Mouse (Mus musculus): Measurements from ENCODE around the gene Wif1.

The Wif1 gene

GRCm38 (mm10) chr10:121033826-121034568 lies at the start of gene Wif1:
Gene Wif1, plus strand, starts transcription at chr10:121033960.
- peak; percentile 51 for DNase-seq

GRCm38 (mm10) chr10:121002135-121002534 lies 31.6 kb upstream of the Wif1 start:
- no peak for DNase-seq

- DNase-seq, result no peak
These were observed 22.3 kb upstream of the Wif1 start for GRCm38 (mm10) chr10:121011496-121011895.

GRCm38 (mm10) chr10:121016291-121016690 lies 17.5 kb upstream of the Wif1 start:
- DNase-seq, result no peak

- no peak for DNase-seq
These were observed 16.9 kb upstream of the Wif1 start for GRCm38 (mm10) chr10:121016711-121017503.

- DNase-seq, result no peak
These were observed 10.8 kb upstream of the Wif1 start for GRCm38 (mm10) chr10:121022951-121023350.

- no peak for DNase-seq
These were observed 2.0 kb upstream of the Wif1 start for GRCm38 (mm10) chr10:121031802-121032201.

GRCm38 (mm10) chr10:121033128-121033791 lies 500 bp upstream of the Wif1 start:
- peak; percentile 69 for DNase-seq

- no peak for DNase-seq
These were observed 798 bp downstream of the Wif1 start for GRCm38 (mm10) chr10:121034569-121034947.

- no peak for DNase-seq
These were observed 5.0 kb downstream of the Wif1 start for GRCm38 (mm10) chr10:121038556-121039284.

GRCm38 (mm10) chr10:121040911-121041310 lies 7.2 kb downstream of the Wif1 start:
- no peak for DNase-seq

- DNase-seq, result no peak
These were observed 13.7 kb downstream of the Wif1 start for GRCm38 (mm10) chr10:121047440-121047839.

- no peak for DNase-seq
These were observed 18.3 kb downstream of the Wif1 start for GRCm38 (mm10) chr10:121052076-121052475.

GRCm38 (mm10) chr10:121055452-121056188 lies 21.9 kb downstream of the Wif1 start:
- peak; percentile 46 for DNase-seq

GRCm38 (mm10) chr10:121056823-121057222 lies 23.1 kb downstream of the Wif1 start:
- no peak for DNase-seq

GRCm38 (mm10) chr10:121059043-121060003 lies 25.6 kb downstream of the Wif1 start:
- DNase-seq, result peak; percentile 72

GRCm38 (mm10) chr10:121061336-121061835 lies 27.6 kb downstream of the Wif1 start:
- no peak for DNase-seq

GRCm38 (mm10) chr10:121062704-121063103 lies 28.9 kb downstream of the Wif1 start:
- DNase-seq, result no peak

GRCm38 (mm10) chr10:121067416-121067951 lies 33.7 kb downstream of the Wif1 start:
- no peak for DNase-seq

GRCm38 (mm10) chr10:121068003-121068402 lies 34.2 kb downstream of the Wif1 start:
- DNase-seq, result no peak
